Mouse (Mus musculus) limb, embryonic 13.5 days (tissue): ENCODE results near the gene Ebf4. TPM values are rescaled to one million over a fixed set of nuclear protein-coding genes. Genes with fewer than 3 reads are reported as not detected.

Experiments used
- polyA plus RNA-seq: library from polyadenylated mRNA; unstranded; fragments of >200 nt; fragmentation: Nextera tagmentation; extraction: Ambion mirVana; gene quantifications from 2 replicates; pipeline ENCODE4 v1.2.1, GENCODE M21; 2015

Gene Ebf4
- polyA plus RNA-seq, 1 experiment from 2014 or later = 2.9 TPM

Other genes starting within 250 kb of the Ebf4 start
- not detected in 2 replicates for gene Tgm6, start 182.8 kb upstream of the Ebf4 start, polyA plus RNA-seq
- gene Snrpb, start 115.8 kb upstream of the Ebf4 start, polyA plus RNA-seq = 632 and 645 TPM in 2 replicates
- gene Tmc2, start 100.0 kb upstream of the Ebf4 start, polyA plus RNA-seq = not detected in 2 replicates
- 300 and 311 TPM in 2 replicates for gene Nop56, start 20.7 kb upstream of the Ebf4 start, polyA plus RNA-seq
- 155 and 158 TPM in 2 replicates for gene Idh3b, start 10.6 kb upstream of the Ebf4 start, polyA plus RNA-seq
- gene Cpxm1, start 102.4 kb downstream of the Ebf4 start, polyA plus RNA-seq = 137 and 145 TPM in 2 replicates
- gene Gm28372, start 110.1 kb downstream of the Ebf4 start, polyA plus RNA-seq = 0.08 and 0.11 TPM in 2 replicates
- not detected in 2 replicates for gene 1700020A23Rik, start 110.1 kb downstream of the Ebf4 start, polyA plus RNA-seq
- gene Tmem239, start 111.3 kb downstream of the Ebf4 start, polyA plus RNA-seq = not detected in 2 replicates
- gene Vps16, start 129.2 kb downstream of the Ebf4 start, polyA plus RNA-seq = 113 and 122 TPM in 2 replicates
- 16.1 and 16.4 TPM in 2 replicates for gene Pced1a, start 129.5 kb downstream of the Ebf4 start, polyA plus RNA-seq
- gene Ptpra, start 155.1 kb downstream of the Ebf4 start, polyA plus RNA-seq = 104 and 105 TPM in 2 replicates